Comparison of ENCODE assay signal across 22 mouse cellular contexts in genomic region chr5:113664127-113664526, GRCm38 (mm10).
"Had no signal": no experiment of that assay in that cellular context is flagged by ENCODE, and none has a peak within 500 bp of the region (broad histone marks: within the 10 kb centered on the region; RNA-seq: fewer than 3 reads in every experiment).

No protein-coding gene starts in this region.

- H3K9ac ChIP-seq: intestine, embryonic 15.5 days; kidney, embryonic 15.5 days; liver, embryonic 13.5 days; lung, embryonic 14.5 days; midbrain, embryonic 13.5 days; neural tube, embryonic 12.5 days; neural tube, embryonic 15.5 days; stomach, embryonic 15.5 days had no signal

- H3K9me3 ChIP-seq: intestine, embryonic 15.5 days; kidney, embryonic 15.5 days; liver, embryonic 13.5 days; midbrain, embryonic 10.5 days; midbrain, embryonic 13.5 days; neural tube, embryonic 12.5 days; neural tube, embryonic 15.5 days; stomach, embryonic 15.5 days had no signal

- ATAC-seq: intestine, embryonic 15.5 days; lung, postnatal 0 days; midbrain, embryonic 13.5 days had no signal

- H3K4me3 ChIP-seq: intestine, embryonic 15.5 days; kidney, embryonic 15.5 days; left cerebral cortex, adult 2 months; liver, embryonic 13.5 days; megakaryocyte, embryonic 14.5 days; midbrain, embryonic 10.5 days; midbrain, embryonic 13.5 days; neural tube, embryonic 12.5 days; neural tube, embryonic 15.5 days; stomach, embryonic 15.5 days had no signal

- H3K27me3 ChIP-seq: intestine, embryonic 15.5 days; kidney, embryonic 15.5 days; liver, embryonic 13.5 days; midbrain, embryonic 13.5 days; neural tube, embryonic 12.5 days; neural tube, embryonic 15.5 days; stomach, embryonic 15.5 days had no signal

- DNase-seq: kidney, adult 11 months; kidney, adult 8-10 months; kidney, postnatal 10 days; kidney, postnatal 36 days; layer of hippocampus, postnatal 36 days; lung, embryonic 14.5 days; right cerebral cortex, adult 18-20 months; right cerebral cortex, postnatal 14 days; right cerebral cortex, postnatal 4 days; thymus, postnatal 25 days had no signal

- H3K36me3 ChIP-seq: intestine, embryonic 15.5 days; kidney, embryonic 15.5 days; liver, embryonic 13.5 days; midbrain, embryonic 10.5 days; midbrain, embryonic 13.5 days; neural tube, embryonic 12.5 days; neural tube, embryonic 15.5 days; stomach, embryonic 15.5 days had no signal

- H3K4me1 ChIP-seq: intestine, embryonic 15.5 days; kidney, embryonic 15.5 days; liver, embryonic 13.5 days; megakaryocyte, embryonic 14.5 days; midbrain, embryonic 10.5 days; midbrain, embryonic 13.5 days; neural tube, embryonic 12.5 days; neural tube, embryonic 15.5 days; stomach, embryonic 15.5 days had no signal

- H3K27ac ChIP-seq: intestine, embryonic 15.5 days; kidney, embryonic 15.5 days; left cerebral cortex, adult 2 months; liver, embryonic 13.5 days; macrophage; midbrain, embryonic 10.5 days; midbrain, embryonic 13.5 days; neural tube, embryonic 12.5 days; neural tube, embryonic 15.5 days; stomach, embryonic 15.5 days had no signal

- H3K4me2 ChIP-seq: intestine, embryonic 15.5 days; kidney, embryonic 15.5 days; liver, embryonic 13.5 days; lung, embryonic 14.5 days; midbrain, embryonic 13.5 days; neural tube, embryonic 12.5 days; neural tube, embryonic 15.5 days; stomach, embryonic 15.5 days had no signal
